Mouse (Mus musculus) cerebellum, postnatal 25 days (tissue): ENCODE data around the gene Cd300ld3.
"Not testable (repeated sequence)": the region's sequence is repeated elsewhere in the genome, so short reads cannot be mapped to it uniquely, and the experiment has no call there.

Experiments
- DNase-seq, 2 experiments: peaks; one replicate each; pipeline ENCODE4 v3.0.0; 2021; ENCODE audit warnings: mixed read lengths in 2 of 2

Gene Cd300ld3

GRCm38 (mm10) chr11:115052991-115053390, 4.8 kb upstream of the Cd300ld3 start:
- DNase-seq = no peak

GRCm38 (mm10) chr11:115052206-115052605, 4.0 kb upstream of the Cd300ld3 start:
- no peak for DNase-seq

- peak; percentile 96 to 97 for DNase-seq
Measured at GRCm38 (mm10) chr11:115049282-115049895, 1.2 kb upstream of the Cd300ld3 start.

- not testable (repeated sequence) for DNase-seq
Measured at GRCm38 (mm10) chr11:115037669-115038068, 10.5 kb downstream of the Cd300ld3 start, which contains the start of gene Cd300ld5. Gene Cd300ld5 (minus strand): TSS chr11:115037769.

- DNase-seq = not testable (repeated sequence)
Measured at GRCm38 (mm10) chr11:115026912-115027311, 21.3 kb downstream of the Cd300ld3 start, which contains the start of gene Cd300ld4. Gene Cd300ld4 (minus strand): TSS chr11:115027012.

- not testable (repeated sequence) for DNase-seq
Measured at GRCm38 (mm10) chr11:115016093-115016492, 32.1 kb downstream of the Cd300ld3 start, which contains the start of gene Cd300ld2. Gene Cd300ld2 (minus strand): TSS chr11:115016193.

- DNase-seq = no peak
Measured at GRCm38 (mm10) chr11:115004070-115004469, 44.1 kb downstream of the Cd300ld3 start.

- peak; percentile 28 to 39 for DNase-seq
Measured at GRCm38 (mm10) chr11:115001474-115002040, 46.7 kb downstream of the Cd300ld3 start, which contains the start of gene Cd300c2. Gene Cd300c2 (minus strand): TSS chr11:115001880.
